Mouse (Mus musculus) liver, adult 2 months (tissue): ENCODE results near the gene Fads6.

ENCODE experiments used
- CTCF ChIP-seq: fragments of 200-500 bp; IDR thresholded peaks from 2 replicates; pipeline ENCODE4 v1.5.1; 2011; ENCODE audit warnings: low read depth, low read length, control low read depth
- POLR2A ChIP-seq: fragments of 200-500 bp; IDR thresholded peaks from 2 replicates; pipeline ENCODE4 v1.6.1; 2011; ENCODE audit warnings: low read length, control low read depth; ENCODE audit not compliant: insufficient read depth; ENCODE audit errors: extremely low read depth

DNA sequence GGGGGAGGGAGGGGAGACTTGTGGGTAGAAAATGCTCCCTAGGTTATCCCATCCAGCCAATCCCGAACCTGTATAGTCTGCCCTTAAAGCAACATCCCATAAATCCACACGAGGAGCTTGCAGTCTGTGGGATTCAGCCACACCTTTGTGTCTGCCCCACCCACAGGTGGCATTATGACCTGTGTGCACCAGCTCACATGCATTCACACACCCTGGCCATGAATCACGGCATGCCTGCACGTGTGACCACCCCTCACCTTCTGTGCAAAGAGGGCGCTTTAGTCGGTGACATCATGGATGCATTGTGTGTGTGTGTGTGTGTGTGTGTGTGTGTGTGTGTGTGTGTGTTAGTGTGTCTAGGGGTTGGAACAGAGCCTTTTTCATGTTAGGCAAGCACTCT is 44.4 kb upstream of the Fads6 start:
- TF ChIP-seq CTCF (no peak), POLR2A (no peak)
